Mouse (Mus musculus) CH12.LX (cell line): ENCODE results near the gene Cdh15.

Experiments
- BHLHE40 ChIP-seq: IDR thresholded peaks from 2 replicates; pipeline ENCODE4 v1.6.1; 2011; ENCODE audit warnings: mild to moderate bottlenecking, low read depth, low read length, improper control_type of control experiment
- CHD1 ChIP-seq: IDR thresholded peaks from 2 replicates; pipeline ENCODE4 v1.6.1; 2012; ENCODE audit warnings: low read depth, low read length, improper control_type of control experiment, inconsistent platforms
- CTCF ChIP-seq, 2 experiments: IDR thresholded peaks in 1 of 2; conservative IDR thresholded peaks in 1 of 2; 2 replicates each; pipeline ENCODE4 v1.5.1; 2011 to 2012; ENCODE audit warnings: low read depth in 2 of 2, low read length in 2 of 2, improper control_type of control experiment in 1 of 2, inconsistent platforms in 1 of 2, mild to moderate bottlenecking in 1 of 2, moderate library complexity in 1 of 2
- ELF1 ChIP-seq: IDR thresholded peaks from 2 replicates; pipeline ENCODE4 v1.6.1; 2014; ENCODE audit warnings: low read depth, mild to moderate bottlenecking, inconsistent platforms, low read length, improper control_type of control experiment
- EP300 ChIP-seq: IDR thresholded peaks from 2 replicates; pipeline ENCODE4 v1.6.1; 2011; ENCODE audit warnings: low read length, improper control_type of control experiment
- ETS1 ChIP-seq: conservative IDR thresholded peaks from 2 replicates; pipeline ENCODE4 v1.6.1; 2012; ENCODE audit warnings: low read depth, mild to moderate bottlenecking, inconsistent platforms, low read length, improper control_type of control experiment, moderate library complexity
- JUND ChIP-seq: conservative IDR thresholded peaks from 2 replicates; pipeline ENCODE4 v1.6.1; 2011; ENCODE audit warnings: low read depth, low read length, improper control_type of control experiment
- KAT2A ChIP-seq: IDR thresholded peaks from 2 replicates; pipeline ENCODE4 v1.6.1; 2012; ENCODE audit warnings: low read length, improper control_type of control experiment, inconsistent platforms; ENCODE audit not compliant: insufficient replicate concordance
- MAZ ChIP-seq: IDR thresholded peaks from 2 replicates; pipeline ENCODE4 v1.6.1; 2012; ENCODE audit warnings: low read depth, mild to moderate bottlenecking, inconsistent platforms, low read length, improper control_type of control experiment, moderate library complexity
- MXI1 ChIP-seq: IDR thresholded peaks from 2 replicates; pipeline ENCODE4 v1.6.1; 2011; ENCODE audit warnings: mild to moderate bottlenecking, low read depth, low read length, improper control_type of control experiment
- NELFE ChIP-seq: IDR thresholded peaks from 2 replicates; pipeline ENCODE4 v1.6.1; 2011; ENCODE audit warnings: low read depth, low read length, improper control_type of control experiment
- POLR2A ChIP-seq: IDR thresholded peaks from 2 replicates; pipeline ENCODE4 v1.6.1; 2011; ENCODE audit warnings: low read depth, mild to moderate bottlenecking, improper control_type of control experiment, low read length
- RCOR1 ChIP-seq: conservative IDR thresholded peaks from 2 replicates; pipeline ENCODE4 v1.6.1; 2012; ENCODE audit warnings: low read depth, mild to moderate bottlenecking, inconsistent platforms, low read length, improper control_type of control experiment
- TBP ChIP-seq: conservative IDR thresholded peaks from 2 replicates; pipeline ENCODE4 v1.6.1; 2011; ENCODE audit warnings: low read depth, low read length, improper control_type of control experiment

- TF ChIP-seq ETS1 (no peak), BHLHE40 (no peak), TBP (no peak), CTCF (conservative IDR thresholded peaks at IDR 0.05 in 1 of 2, IDR thresholded peaks at IDR 0.05 in 1 of 2; ENCODE audit: low read depth in 2 of 2, low read length in 2 of 2) (no peak), EP300 (no peak), POLR2A (no peak), ELF1 (no peak), MAZ (no peak), JUND (no peak), MXI1 (no peak), NELFE (no peak), RCOR1 (no peak), KAT2A (no peak), CHD1 (no peak)
These were observed 5.6 kb downstream of the Cdh15 start for GRCm38 (mm10) chr8:122853340-122853771.
